25 mouse cellular contexts compared by ENCODE assay signal in genomic region chr2:74653781-74654535, GRCm38 (mm10). TPM values are rescaled to one million over a fixed set of nuclear protein-coding genes. Genes with fewer than 3 reads are reported as not detected.
A peak's percentile ranks its signal among the peaks of the same experiment; 100 is the strongest.
DNase-seq lines count a peak whose midpoint lies in the region; ATAC-seq and TF ChIP-seq lines count a peak whose summit lies in the region.
"Had no signal": no experiment of that assay in that cellular context is flagged by ENCODE, and none has a peak within 500 bp of the region (broad histone marks: within the 10 kb centered on the region; RNA-seq: fewer than 3 reads in every experiment).

No protein-coding gene starts in this region.

- H3K27me3 ChIP-seq in intestine, embryonic 14.5 days (replicated peaks; ENCODE audit: control insufficient read depth, insufficient read depth, low read length), result peaks cover 96% of the 10 kb centered on the region
- H3K27me3 ChIP-seq in intestine, embryonic 16.5 days (replicated peaks; ENCODE audit: control insufficient read depth, insufficient read depth, low read length), result peaks cover 67% of the 10 kb centered on the region
- peaks cover 55% of the 10 kb centered on the region for H3K27me3 ChIP-seq in limb, embryonic 13.5 days

- H3K9me3 ChIP-seq in intestine, embryonic 14.5 days (ENCODE audit: control insufficient read depth, low read length), result no peaks in the 10 kb centered on the region
- H3K9me3 ChIP-seq in intestine, embryonic 16.5 days (ENCODE audit: control insufficient read depth, low read length), result no peaks in the 10 kb centered on the region
- no peaks in the 10 kb centered on the region for H3K9me3 ChIP-seq in limb, embryonic 13.5 days
- H3K9me3 ChIP-seq: embryonic facial prominence, embryonic 12.5 days; heart, embryonic 10.5 days; neural tube, embryonic 13.5 days had no signal

- peak; percentile 12 to 40 for DNase-seq in cerebellum, postnatal 14 days
- DNase-seq in cerebellum, adult 18-20 months, result no peak
- DNase-seq in intestine, embryonic 14.5 days (ENCODE audit: low spot score), result peak; percentile 72
- peak; percentile 52 for DNase-seq in brain, embryonic 14.5 days (ENCODE audit: low read depth)
- no peak for DNase-seq in spleen, postnatal 10 days (ENCODE audit: low spot score in 2 of 2)
- no peak for DNase-seq in cerebellum, adult 11 months
- DNase-seq: adrenal gland, adult 2 months; cerebellum, adult 9-11 months; kidney, adult 9 months; layer of hippocampus, adult 9-11 months; liver; lung, postnatal 10 days; right cerebral cortex, postnatal 25 days; thymus, adult 2 months had no signal

- H3K4me3 ChIP-seq in intestine, embryonic 14.5 days (ENCODE audit: low read depth, low read length), result no peak overlapping the region
- H3K4me3 ChIP-seq in intestine, embryonic 16.5 days (ENCODE audit: low read length), result no peak overlapping the region
- H3K4me3 ChIP-seq in limb, embryonic 13.5 days, result peak overlapping the region; percentile 63
- H3K4me3 ChIP-seq: embryonic facial prominence, embryonic 12.5 days; erythroblast, embryonic 14.5 days; heart, embryonic 10.5 days; left cerebral cortex, adult 2 months; neural tube, embryonic 13.5 days had no signal

- 13% methylated on average over 17 of the region's 17 CpGs for WGBS in intestine, embryonic 14.5 days
- WGBS in intestine, embryonic 16.5 days, result 18% methylated on average over 17 of the region's 17 CpGs
- 9% methylated on average over 17 of the region's 17 CpGs for WGBS in limb, embryonic 13.5 days

- ATAC-seq in intestine, embryonic 14.5 days (replicated peaks; ENCODE audit: low FRiP score, low TSS enrichment, low read depth), result no peak
- no peak for ATAC-seq in intestine, embryonic 16.5 days
- ATAC-seq in limb, embryonic 13.5 days (ENCODE audit: low FRiP score, low read depth), result no peak

- TF ChIP-seq POLR2A in brain, embryonic 14.5 days (IDR thresholded peaks at IDR 0.05; ENCODE audit: borderline replicate concordance, extremely low read depth, insufficient read depth, insufficient read length, poor library complexity, severe bottlenecking), result no peak

- no peak for TF ChIP-seq CTCF in brain, embryonic 14.5 days (IDR thresholded peaks at IDR 0.05; ENCODE audit: borderline replicate concordance, extremely low read depth, insufficient read depth, insufficient read length)

- no peak overlapping the region for H3K4me2 ChIP-seq in intestine, embryonic 14.5 days (ENCODE audit: low read length)
- no peak overlapping the region for H3K4me2 ChIP-seq in intestine, embryonic 16.5 days (ENCODE audit: low read depth, low read length)
- H3K4me2 ChIP-seq in limb, embryonic 13.5 days (replicated peaks), result peak overlapping the region; percentile 74
- H3K4me2 ChIP-seq: embryonic facial prominence, embryonic 12.5 days; neural tube, embryonic 13.5 days had no signal

- no peaks in the 10 kb centered on the region for H3K36me3 ChIP-seq in intestine, embryonic 14.5 days (ENCODE audit: control insufficient read depth, insufficient read depth, low read length)
- H3K36me3 ChIP-seq in intestine, embryonic 16.5 days (ENCODE audit: control insufficient read depth, insufficient read depth, low read length), result no peaks in the 10 kb centered on the region
- H3K36me3 ChIP-seq in limb, embryonic 13.5 days, result 0 out of 2 replicates have a peak, but pooled peaks cover 2% of the 10 kb centered on the region
- H3K36me3 ChIP-seq: embryonic facial prominence, embryonic 12.5 days; heart, embryonic 10.5 days; neural tube, embryonic 13.5 days had no signal

- H3K4me1 ChIP-seq in intestine, embryonic 14.5 days (replicated peaks; ENCODE audit: control insufficient read depth, insufficient read depth, low read length), result peaks cover 9% of the 10 kb centered on the region
- H3K4me1 ChIP-seq in intestine, embryonic 16.5 days (ENCODE audit: control insufficient read depth, insufficient read depth, low read length), result no peaks in the 10 kb centered on the region; the same call in 1 of the 2 replicates
- peaks cover 20% of the 10 kb centered on the region for H3K4me1 ChIP-seq in limb, embryonic 13.5 days

- no peak overlapping the region for H3K9ac ChIP-seq in intestine, embryonic 14.5 days (ENCODE audit: low read length)
- H3K9ac ChIP-seq in intestine, embryonic 16.5 days (ENCODE audit: low read depth, low read length), result no peak overlapping the region
- H3K9ac ChIP-seq in limb, embryonic 13.5 days, result peak overlapping the region; percentile 98
- H3K9ac ChIP-seq: embryonic facial prominence, embryonic 12.5 days; neural tube, embryonic 13.5 days had no signal

- H3K27ac ChIP-seq in intestine, embryonic 14.5 days (ENCODE audit: low read depth), result no peak overlapping the region
- no peak overlapping the region for H3K27ac ChIP-seq in intestine, embryonic 16.5 days (ENCODE audit: low read length)
- peak overlapping the region; percentile 95 for H3K27ac ChIP-seq in limb, embryonic 13.5 days
- H3K27ac ChIP-seq: embryonic facial prominence, embryonic 12.5 days; heart, embryonic 10.5 days; left cerebral cortex, adult 2 months; neural tube, embryonic 13.5 days had no signal

RNA-seq across cellular contexts. Expression of gene Evx2, which starts 5.4 kb away (rescaled TPM):
- not detected in 2 replicates for polyA plus RNA-seq in intestine, embryonic 14.5 days (2014; fragmentation: Nextera tagmentation; extraction: Ambion mirVana)
- 0.05 TPM in 1 of 2 replicates, not detected in the other for polyA plus RNA-seq in intestine, embryonic 16.5 days (2015; fragmentation: Nextera tagmentation; extraction: Ambion mirVana)
- polyA plus RNA-seq in brain, embryonic 14.5 days (2012; rRNA removed), result 1.7 and 4.6 TPM in 2 replicates
- 2.3 and 3.2 TPM in 2 replicates for polyA plus RNA-seq in limb, embryonic 13.5 days (2015; fragmentation: Nextera tagmentation; extraction: Ambion mirVana)
- polyA plus RNA-seq: adrenal gland, adult 2 months; erythroblast, embryonic 14.5 days; heart, embryonic 10.5 days; heart, postnatal 0 days; liver, embryonic 16.5 days; spleen, adult 2 months; stomach, embryonic 16.5 days; thymus, adult 2 months had no signal

RNA-seq across cellular contexts. Expression of gene Hoxd13, which starts 14.2 kb away (rescaled TPM):
- polyA plus RNA-seq in intestine, embryonic 14.5 days (2014; fragmentation: Nextera tagmentation; extraction: Ambion mirVana), result not detected in 2 replicates
- 0.18 and 0.32 TPM in 2 replicates for polyA plus RNA-seq in intestine, embryonic 16.5 days (2015; fragmentation: Nextera tagmentation; extraction: Ambion mirVana)
- 0.16 and 0.25 TPM in 2 replicates for polyA plus RNA-seq in brain, embryonic 14.5 days (2012; rRNA removed)
- polyA plus RNA-seq in limb, embryonic 13.5 days (2015; fragmentation: Nextera tagmentation; extraction: Ambion mirVana), result 48.5 and 55.5 TPM in 2 replicates
- polyA plus RNA-seq: adrenal gland, adult 2 months; embryonic facial prominence, embryonic 12.5 days; erythroblast, embryonic 14.5 days; heart, postnatal 0 days; liver, embryonic 16.5 days; spleen, adult 2 months; stomach, embryonic 16.5 days had no signal

RNA-seq across cellular contexts. Expression of gene Hoxd12, which starts 20.9 kb away (rescaled TPM):
- polyA plus RNA-seq in intestine, embryonic 14.5 days (2014; fragmentation: Nextera tagmentation; extraction: Ambion mirVana), result 0.24 and 0.34 TPM in 2 replicates
- polyA plus RNA-seq in intestine, embryonic 16.5 days (2015; fragmentation: Nextera tagmentation; extraction: Ambion mirVana), result 0.32 and 0.60 TPM in 2 replicates
- polyA plus RNA-seq in brain, embryonic 14.5 days (2012; rRNA removed), result 0.05 TPM in 1 of 2 replicates, not detected in the other
- 59.3 and 67.1 TPM in 2 replicates for polyA plus RNA-seq in limb, embryonic 13.5 days (2015; fragmentation: Nextera tagmentation; extraction: Ambion mirVana)
- polyA plus RNA-seq: adrenal gland, adult 2 months; embryonic facial prominence, embryonic 12.5 days; erythroblast, embryonic 14.5 days; heart, postnatal 0 days; liver, embryonic 16.5 days; spleen, adult 2 months; thymus, adult 2 months had no signal

RNA-seq across cellular contexts. Expression of gene Hoxd11, which starts 25.4 kb away (rescaled TPM):
- polyA plus RNA-seq in intestine, embryonic 14.5 days (2014; fragmentation: Nextera tagmentation; extraction: Ambion mirVana), result 3.6 and 4.2 TPM in 2 replicates
- polyA plus RNA-seq in intestine, embryonic 16.5 days (2015; fragmentation: Nextera tagmentation; extraction: Ambion mirVana), result 0.69 and 1.1 TPM in 2 replicates
- 0.05 TPM in 1 of 2 replicates, not detected in the other for polyA plus RNA-seq in brain, embryonic 14.5 days (2012; rRNA removed)
- polyA plus RNA-seq in limb, embryonic 13.5 days (2015; fragmentation: Nextera tagmentation; extraction: Ambion mirVana), result 19.1 TPM in 2 replicates
- polyA plus RNA-seq: adrenal gland, adult 2 months; embryonic facial prominence, embryonic 12.5 days; erythroblast, embryonic 14.5 days; heart, postnatal 0 days; liver, embryonic 16.5 days; spleen, adult 2 months; stomach, embryonic 16.5 days; thymus, adult 2 months had no signal

RNA-seq across cellular contexts. Expression of gene Hoxd10, which starts 37.8 kb away (rescaled TPM):
- 7.8 and 13.7 TPM in 2 replicates for polyA plus RNA-seq in intestine, embryonic 14.5 days (2014; fragmentation: Nextera tagmentation; extraction: Ambion mirVana)
- polyA plus RNA-seq in intestine, embryonic 16.5 days (2015; fragmentation: Nextera tagmentation; extraction: Ambion mirVana), result 3.7 and 4.4 TPM in 2 replicates
- polyA plus RNA-seq in brain, embryonic 14.5 days (2012; rRNA removed), result 0.04 and 0.14 TPM in 2 replicates
- polyA plus RNA-seq in limb, embryonic 13.5 days (2015; fragmentation: Nextera tagmentation; extraction: Ambion mirVana), result 26.0 and 26.2 TPM in 2 replicates
- polyA plus RNA-seq: adrenal gland, adult 2 months; embryonic facial prominence, embryonic 12.5 days; erythroblast, embryonic 14.5 days; heart, postnatal 0 days; liver, embryonic 16.5 days; spleen, adult 2 months; thymus, adult 2 months had no signal

Comparison
In these comparisons a context has a peak if more than half of its experiments do, and no peak if none do; other contexts are left out.
1. DNase-seq: peak in cerebellum, postnatal 14 days (2 of 2), intestine, embryonic 14.5 days (single experiment) and brain, embryonic 14.5 days (single experiment); none in cerebellum, adult 18-20 months (0 of 2), spleen, postnatal 10 days (0 of 2) and cerebellum, adult 11 months (single experiment).
2. RNA of gene Hoxd13, which starts 14.2 kb away (polyA plus RNA-seq): 48.5 to 55.5 TPM in limb, embryonic 13.5 days; 0.18 to 0.32 TPM in intestine, embryonic 16.5 days, 0.16 to 0.25 TPM in brain, embryonic 14.5 days and not detected in intestine, embryonic 14.5 days; every median in the first group is over 10 times any median in the second.
3. RNA of gene Hoxd12, which starts 20.9 kb away (polyA plus RNA-seq): 59.3 to 67.1 TPM in limb, embryonic 13.5 days; 0.32 to 0.60 TPM in intestine, embryonic 16.5 days, 0.24 to 0.34 TPM in intestine, embryonic 14.5 days and 0.05 TPM in brain, embryonic 14.5 days; every median in the first group is over 10 times any median in the second.